Mouse (Mus musculus) myocyte (in vitro differentiated cells): ENCODE data around the gene Apof.

Source experiments
- CEBPB ChIP-seq: IDR thresholded peaks from 2 replicates; pipeline ENCODE4 v1.6.1; 2011; ENCODE audit warnings: mild to moderate bottlenecking, moderate library complexity; ENCODE audit not compliant: poor library complexity, insufficient read depth, severe bottlenecking
- E2F4 ChIP-seq: IDR thresholded peaks from one replicate; pipeline ENCODE4 v1.6.1; 2011; ENCODE audit warnings: mild to moderate bottlenecking, control low read depth, moderate library complexity; ENCODE audit not compliant: insufficient read depth
- MAX ChIP-seq: IDR thresholded peaks from one replicate; pipeline ENCODE4 v1.6.1; 2011; ENCODE audit warnings: low read depth, mild to moderate bottlenecking, control low read depth
- MYOD1 ChIP-seq, 3 experiments: IDR thresholded peaks; one replicate each; pipeline ENCODE4 v1.6.1; 2011; ENCODE audit warnings: control low read depth in 2 of 3, low read depth in 2 of 3, mild to moderate bottlenecking in 2 of 3, moderate library complexity in 1 of 3; ENCODE audit not compliant: insufficient read length in 2 of 3, control insufficient read depth in 1 of 3
- MYOG ChIP-seq, 3 experiments: IDR thresholded peaks; one replicate each; pipeline ENCODE4 v1.6.1; 2011; ENCODE audit warnings: control low read depth in 2 of 3, low read depth in 2 of 3, mild to moderate bottlenecking in 2 of 3; ENCODE audit not compliant: insufficient read length in 2 of 3, control insufficient read depth in 1 of 3, insufficient read depth in 1 of 3
- POLR2A ChIP-seq: IDR thresholded peaks from one replicate; pipeline ENCODE4 v1.6.1; 2011; ENCODE audit warnings: low read depth, mild to moderate bottlenecking, control low read depth, moderate library complexity; ENCODE audit not compliant: insufficient read length
- POLR2AphosphoS2 ChIP-seq: IDR thresholded peaks from one replicate; pipeline ENCODE4 v1.6.1; 2011; ENCODE audit warnings: low read depth, control low read depth; ENCODE audit not compliant: insufficient read length
- SRF ChIP-seq: IDR thresholded peaks from one replicate; pipeline ENCODE4 v1.6.1; 2011; ENCODE audit warnings: low read depth; ENCODE audit not compliant: control insufficient read depth, insufficient read length
- TCF12 ChIP-seq: IDR thresholded peaks from one replicate; pipeline ENCODE4 v1.6.1; 2011; ENCODE audit warnings: mild to moderate bottlenecking, control low read depth; ENCODE audit not compliant: poor library complexity, insufficient read depth, severe bottlenecking
- USF1 ChIP-seq: IDR thresholded peaks from one replicate; pipeline ENCODE4 v1.6.1; 2011; ENCODE audit warnings: low read depth, mild to moderate bottlenecking, control low read depth, moderate library complexity

DNA sequence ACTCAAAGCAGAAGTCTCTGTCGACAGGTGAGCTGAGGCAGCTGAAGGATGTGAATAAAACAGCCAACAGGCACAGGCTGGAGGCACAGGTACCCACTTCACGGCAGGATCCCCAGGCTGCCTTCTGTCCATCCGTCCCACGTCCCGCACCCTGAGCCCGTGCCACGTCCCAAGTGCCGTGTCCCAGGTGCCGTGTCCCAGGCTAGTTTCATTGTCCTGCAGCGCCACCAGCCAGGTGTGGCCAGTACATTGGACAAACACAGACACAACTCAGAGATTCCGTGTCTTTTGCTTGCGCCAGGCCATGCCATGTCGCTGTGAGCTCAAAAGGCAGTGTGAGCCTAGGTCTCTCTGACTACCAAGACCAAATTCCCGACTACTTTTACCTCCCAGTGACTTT, 13.2 kb downstream of the Apof start:
- no peak for TF ChIP-seq POLR2A
- TF ChIP-seq USF1 = no peak
- TF ChIP-seq E2F4 = no peak
- no peak for TF ChIP-seq MYOG (IDR thresholded peaks at IDR 0.05; ENCODE audit: control insufficient read depth in 1 of 3, insufficient read depth in 1 of 3, insufficient read length in 2 of 3, low read depth in 2 of 3)
- no peak for TF ChIP-seq MYOD1 (IDR thresholded peaks at IDR 0.05; ENCODE audit: control insufficient read depth in 1 of 3, insufficient read length in 2 of 3, low read depth in 2 of 3)
- TF ChIP-seq POLR2AphosphoS2 = no peak
- no peak for TF ChIP-seq MAX
- TF ChIP-seq CEBPB = no peak
- no peak for TF ChIP-seq TCF12
- no peak for TF ChIP-seq SRF
